Mouse (Mus musculus) midbrain, embryonic 10.5 days (tissue): ENCODE results near the gene Gm11214. TPM values are rescaled to one million over a fixed set of nuclear protein-coding genes. Genes with fewer than 3 reads are reported as not detected.

Experiments
- DNase-seq: peaks from one replicate; pipeline ENCODE4 v3.0.0-alpha.2; 2017; ENCODE audit warnings: low spot score
- H3K27ac ChIP-seq: fragments of 300-500 bp; sonication (generic); replicated peaks from 2 replicates; pipeline ENCODE4 v1.5.1; 2016; ENCODE audit warnings: mild to moderate bottlenecking
- H3K27me3 ChIP-seq: fragments of 300-500 bp; sonication (generic); 2 replicates; pipeline ENCODE4 v1.6.1; 2016; ENCODE audit warnings: low read depth, mild to moderate bottlenecking; ENCODE audit not compliant: poor library complexity, severe bottlenecking
- H3K36me3 ChIP-seq: fragments of 300-500 bp; sonication (generic); 2 replicates; pipeline ENCODE4 v1.6.1; 2016; ENCODE audit warnings: mild to moderate bottlenecking, moderate library complexity
- H3K4me1 ChIP-seq: fragments of 300-500 bp; sonication (generic); 2 replicates; pipeline ENCODE4 v1.6.1; 2016
- H3K4me3 ChIP-seq: fragments of 300-500 bp; sonication (generic); 2 replicates; pipeline ENCODE4 v1.5.1; 2016; ENCODE audit warnings: mild to moderate bottlenecking, moderate library complexity
- H3K9me3 ChIP-seq: fragments of 300-500 bp; sonication (generic); replicated peaks from 2 replicates; pipeline ENCODE4 v1.6.1; 2016; ENCODE audit warnings: mild to moderate bottlenecking
- WGBS: fragments of 180-500 bp; shearing (Covaris S2); methylation state at CpG from one replicate; pipeline ENCODE4 v1.1.7; 2016; 5-methylcytosine and 5-hydroxymethylcytosine counted together
- polyA plus RNA-seq: library from polyadenylated mRNA; unstranded; fragments of >200 nt; fragmentation: Nextera tagmentation; extraction: Ambion mirVana; gene quantifications from 2 replicates; pipeline ENCODE4 v1.2.1, GENCODE M21; 2016

The Gm11214 gene
- polyA plus RNA-seq = not detected in 2 replicates

GRCm38 (mm10) chr4:63663279-63663678, at the start of gene Gm11214:
Gm11214 (minus strand) TSS chr4:63663379.
- no peak within 1 kb of the TSS for H3K4me3 ChIP-seq
- no peak within 1 kb of the TSS for H3K27ac ChIP-seq
- WGBS = 85% methylated on average over 6 of the region's 6 CpGs
- H3K4me1 ChIP-seq = peaks cover 6% of the 10 kb centered on the region; the same call in 1 of the 2 replicates
- peak; percentile 16 for DNase-seq
- H3K36me3 ChIP-seq = no peaks in the 10 kb centered on the region
- H3K9me3 ChIP-seq = no peaks in the 10 kb centered on the region
- peaks cover 4% of the 10 kb centered on the region; the same call in 1 of the 2 replicates for H3K27me3 ChIP-seq

DNA sequence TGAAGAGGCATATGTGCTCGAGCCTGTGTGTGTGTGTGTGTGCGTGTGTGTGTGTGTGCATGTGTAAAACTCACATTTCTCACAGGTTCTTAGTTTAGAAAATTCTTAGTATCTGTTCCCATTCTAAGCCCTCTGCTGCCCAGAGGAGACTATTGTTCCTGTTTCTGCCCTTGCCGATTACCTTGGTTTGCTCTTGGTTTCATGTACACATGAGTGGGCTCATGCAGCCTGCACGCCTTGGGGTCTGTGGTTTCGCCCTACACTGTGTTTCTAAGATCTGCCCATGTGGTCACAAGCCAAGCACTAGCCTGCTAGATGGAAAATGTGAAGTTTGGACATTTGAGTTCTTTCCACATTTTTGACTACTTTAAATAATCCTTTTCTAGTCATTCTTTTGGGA, 48.7 kb upstream of the Gm11214 start:
- H3K9me3 ChIP-seq = no peaks in the 10 kb centered on the region
- no peak for DNase-seq
- no peaks in the 10 kb centered on the region for H3K4me1 ChIP-seq
- H3K36me3 ChIP-seq = no peaks in the 10 kb centered on the region
- H3K27ac ChIP-seq = no peak overlapping the region
- H3K27me3 ChIP-seq = no peaks in the 10 kb centered on the region
- no peak overlapping the region for H3K4me3 ChIP-seq
- 96% methylated on average over 5 of the region's 5 CpGs for WGBS

- no peak overlapping the region for H3K27ac ChIP-seq
- H3K4me3 ChIP-seq = no peak overlapping the region
- no peaks in the 10 kb centered on the region for H3K36me3 ChIP-seq
- DNase-seq = no peak
- no peaks in the 10 kb centered on the region for H3K9me3 ChIP-seq
- WGBS = 71% methylated on average over 8 of the region's 8 CpGs
- no peaks in the 10 kb centered on the region for H3K27me3 ChIP-seq
- no peaks in the 10 kb centered on the region for H3K4me1 ChIP-seq
These were observed 47.4 kb upstream of the Gm11214 start for GRCm38 (mm10) chr4:63710431-63711220.

DNA sequence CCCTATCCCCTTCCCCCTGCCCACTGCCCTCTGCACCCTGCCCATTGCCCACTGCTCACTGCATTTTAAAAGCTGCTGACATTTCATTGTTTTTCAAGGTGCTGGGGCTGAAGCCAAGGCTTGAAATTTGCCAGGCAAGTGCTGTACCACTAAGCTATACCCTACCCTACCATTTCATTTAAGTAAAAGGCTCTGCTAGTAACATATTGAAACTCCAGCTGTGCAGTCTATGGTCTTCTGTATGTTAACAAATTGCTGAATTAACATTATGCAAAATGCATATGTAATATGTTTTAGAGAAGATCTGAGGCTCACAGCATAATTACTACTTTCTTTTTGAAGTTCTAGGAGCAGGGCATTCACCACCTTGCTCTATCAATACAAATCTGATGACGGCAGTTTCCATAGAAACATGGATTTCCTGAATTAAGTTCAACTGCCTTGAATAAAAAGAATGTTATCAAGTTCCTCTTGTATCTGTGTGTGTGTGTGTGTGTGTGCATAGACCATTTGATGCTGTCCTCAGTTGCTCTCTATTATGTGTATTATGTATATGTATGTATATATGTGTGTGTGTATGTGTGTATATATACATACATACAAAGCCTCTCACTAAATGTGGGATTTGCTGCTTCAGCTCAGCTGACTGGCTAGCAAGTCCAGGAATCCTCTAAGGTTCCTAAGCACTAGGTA, 43.2 kb upstream of the Gm11214 start:
- no peaks in the 10 kb centered on the region for H3K4me1 ChIP-seq
- no peaks in the 10 kb centered on the region for H3K27me3 ChIP-seq
- no peak overlapping the region for H3K27ac ChIP-seq
- no peak for DNase-seq
- H3K4me3 ChIP-seq = no peak overlapping the region
- H3K9me3 ChIP-seq = no peaks in the 10 kb centered on the region
- no peaks in the 10 kb centered on the region for H3K36me3 ChIP-seq
- 83% methylated on average over 1 of the region's 1 CpGs for WGBS

DNA sequence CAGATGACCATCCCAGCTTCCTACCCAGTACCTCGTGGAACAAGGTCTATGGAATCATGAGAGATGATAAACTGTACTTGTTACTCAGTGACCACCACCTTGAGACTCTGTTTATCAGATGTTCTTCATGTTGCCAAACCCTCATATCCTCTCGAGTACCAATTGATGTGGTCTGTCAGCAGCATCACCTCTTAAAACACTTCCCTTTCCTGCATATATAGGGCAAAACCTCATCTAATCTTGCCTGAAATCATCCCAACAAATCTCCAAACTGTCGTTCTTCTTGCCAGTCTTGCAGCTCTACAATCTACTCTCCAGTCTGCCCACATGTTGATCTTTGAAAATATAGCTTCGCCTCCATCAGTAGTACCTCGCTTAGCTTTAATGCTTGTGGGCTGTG, 41.1 kb upstream of the Gm11214 start:
- no peaks in the 10 kb centered on the region for H3K36me3 ChIP-seq
- no peak overlapping the region for H3K4me3 ChIP-seq
- 83% methylated on average over 5 of the region's 5 CpGs for WGBS
- H3K4me1 ChIP-seq = no peaks in the 10 kb centered on the region
- no peak overlapping the region for H3K27ac ChIP-seq
- H3K27me3 ChIP-seq = no peaks in the 10 kb centered on the region
- no peaks in the 10 kb centered on the region for H3K9me3 ChIP-seq
- no peak for DNase-seq

DNA sequence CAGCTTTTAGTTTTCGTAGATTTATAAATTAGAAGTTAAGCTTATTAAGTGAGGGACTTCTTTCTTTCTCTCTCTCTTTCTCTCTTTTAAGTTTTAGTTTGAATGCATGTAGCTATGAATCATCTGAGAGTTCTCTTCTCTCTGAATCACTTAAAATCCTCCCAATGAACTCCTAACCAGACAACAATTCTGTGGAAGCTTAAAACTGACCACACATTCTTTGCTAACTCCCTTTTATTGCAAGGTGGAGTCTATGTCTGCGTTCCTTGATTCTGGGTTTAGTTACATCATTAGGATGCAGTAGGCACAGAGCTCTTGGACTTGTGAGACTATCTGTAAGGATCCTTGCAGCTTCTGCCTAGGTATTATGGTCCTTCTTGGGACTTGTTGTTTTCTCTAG, 40.5 kb upstream of the Gm11214 start:
- H3K27me3 ChIP-seq = no peaks in the 10 kb centered on the region
- DNase-seq = no peak
- H3K4me3 ChIP-seq = no peak overlapping the region
- no peaks in the 10 kb centered on the region for H3K4me1 ChIP-seq
- no peak overlapping the region for H3K27ac ChIP-seq
- WGBS = 92% methylated on average over 2 of the region's 2 CpGs
- no peaks in the 10 kb centered on the region for H3K9me3 ChIP-seq
- no peaks in the 10 kb centered on the region for H3K36me3 ChIP-seq

DNA sequence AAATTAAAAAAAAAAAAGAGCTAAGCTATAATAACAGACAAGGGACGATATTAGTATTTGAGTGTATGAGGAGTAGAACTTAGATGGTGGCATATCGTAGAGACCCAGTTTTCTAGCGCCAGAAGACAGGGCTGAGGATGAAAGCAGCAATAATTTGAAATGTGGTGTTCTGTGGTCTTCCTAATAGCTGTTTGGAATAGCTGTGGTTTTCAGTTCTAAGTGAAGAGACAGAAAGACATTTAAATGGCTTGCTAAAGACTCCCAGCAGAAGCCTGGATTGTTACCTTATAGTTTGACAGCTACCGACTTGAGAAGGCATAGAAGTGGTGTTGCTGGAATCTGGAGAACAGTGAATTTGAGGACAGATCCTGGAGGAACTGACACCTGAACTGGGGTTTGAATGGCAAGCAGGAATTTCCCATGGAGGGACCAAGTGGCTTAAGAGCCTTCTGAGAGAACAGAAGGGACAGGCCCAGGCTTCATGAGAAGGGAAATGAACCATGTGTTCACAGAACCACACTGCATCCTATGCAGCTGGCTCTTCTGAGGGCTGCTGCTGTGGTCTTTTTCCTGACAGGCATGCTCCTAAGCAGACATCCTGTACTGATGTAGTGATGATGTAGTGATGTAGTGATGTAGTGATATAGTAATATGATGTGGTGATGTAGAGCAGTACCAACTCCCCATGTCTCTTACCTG, 39.0 kb upstream of the Gm11214 start:
- no peak for DNase-seq
- Histone ChIP-seq H3K27me3 (no peaks in the 10 kb centered on the region), H3K36me3 (no peaks in the 10 kb centered on the region), H3K27ac (no peak overlapping the region), H3K4me3 (no peak overlapping the region), H3K4me1 (no peaks in the 10 kb centered on the region), H3K9me3 (no peaks in the 10 kb centered on the region)
- 92% methylated on average over 4 of the region's 4 CpGs for WGBS

DNA sequence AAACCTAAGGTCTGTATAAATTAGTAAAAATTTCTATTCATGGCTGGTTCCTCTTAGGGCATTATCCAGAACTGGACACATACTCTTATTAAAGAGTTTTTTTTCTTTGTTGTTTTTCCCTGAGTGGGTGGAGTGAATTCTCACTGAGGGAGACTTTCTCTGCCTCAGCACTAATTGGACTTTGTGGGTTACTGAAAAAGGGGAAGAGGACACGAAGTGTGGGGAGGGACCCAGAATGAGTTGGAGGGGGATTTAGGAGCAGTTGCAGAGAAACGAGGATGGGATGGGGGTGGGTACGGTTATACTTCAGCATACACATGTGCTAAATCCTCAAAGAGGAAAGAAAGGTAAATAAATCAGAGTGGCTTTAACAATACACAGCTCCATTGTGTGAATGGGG, 36.6 kb upstream of the Gm11214 start:
- WGBS = 74% methylated on average over 3 of the region's 3 CpGs
- Histone ChIP-seq H3K36me3 (no peaks in the 10 kb centered on the region), H3K9me3 (no peaks in the 10 kb centered on the region), H3K4me3 (no peak overlapping the region), H3K27me3 (no peaks in the 10 kb centered on the region), H3K27ac (no peak overlapping the region), H3K4me1 (no peaks in the 10 kb centered on the region)
- DNase-seq = no peak

- H3K36me3 ChIP-seq = no peaks in the 10 kb centered on the region
- no peaks in the 10 kb centered on the region for H3K4me1 ChIP-seq
- H3K27me3 ChIP-seq = no peaks in the 10 kb centered on the region
- H3K4me3 ChIP-seq = no peak overlapping the region
- no peaks in the 10 kb centered on the region for H3K9me3 ChIP-seq
- WGBS = 92% methylated on average over 4 of the region's 4 CpGs
- H3K27ac ChIP-seq = no peak overlapping the region
- no peak for DNase-seq
These were observed 33.7 kb upstream of the Gm11214 start for GRCm38 (mm10) chr4:63696921-63697320.

DNA sequence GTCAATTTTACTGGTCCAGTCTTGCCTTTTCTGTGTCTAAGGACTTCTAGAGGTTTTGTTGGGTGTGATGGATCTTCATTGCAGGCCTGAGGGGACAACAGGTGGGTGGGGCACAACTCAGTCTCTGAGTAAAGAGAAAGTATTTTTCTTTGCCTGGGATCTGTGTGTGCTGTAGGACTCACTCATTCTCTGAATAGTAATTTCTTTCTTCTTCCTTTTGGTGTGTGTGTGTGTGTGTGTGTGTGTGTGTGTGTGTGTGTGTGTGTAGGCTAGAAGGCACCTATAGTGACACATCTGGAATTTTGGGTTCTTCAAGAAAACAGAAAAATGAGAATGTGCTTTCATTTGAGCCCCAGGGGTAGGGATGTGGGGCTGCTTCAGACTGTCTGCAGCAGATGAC, 29.2 kb upstream of the Gm11214 start:
- H3K27me3 ChIP-seq = no peaks in the 10 kb centered on the region
- H3K36me3 ChIP-seq = no peaks in the 10 kb centered on the region
- H3K27ac ChIP-seq = no peak overlapping the region
- no peak for DNase-seq
- H3K4me1 ChIP-seq = no peaks in the 10 kb centered on the region; the same call in 1 of the 2 replicates
- H3K4me3 ChIP-seq = no peak overlapping the region
- no peaks in the 10 kb centered on the region for H3K9me3 ChIP-seq

GRCm38 (mm10) chr4:63687429-63687828, 24.2 kb upstream of the Gm11214 start:
- Histone ChIP-seq H3K4me1 (no peaks in the 10 kb centered on the region; the same call in 1 of the 2 replicates), H3K27ac (no peak overlapping the region), H3K36me3 (no peaks in the 10 kb centered on the region), H3K9me3 (no peaks in the 10 kb centered on the region), H3K27me3 (no peaks in the 10 kb centered on the region), H3K4me3 (no peak overlapping the region)
- no peak for DNase-seq
- WGBS = 73% methylated on average over 8 of the region's 8 CpGs

GRCm38 (mm10) chr4:63686157-63686556, 23.0 kb upstream of the Gm11214 start:
- H3K27ac ChIP-seq = no peak overlapping the region
- H3K9me3 ChIP-seq = no peaks in the 10 kb centered on the region
- H3K36me3 ChIP-seq = no peaks in the 10 kb centered on the region
- no peaks in the 10 kb centered on the region for H3K27me3 ChIP-seq
- H3K4me1 ChIP-seq = no peaks in the 10 kb centered on the region; the same call in 1 of the 2 replicates
- no peak overlapping the region for H3K4me3 ChIP-seq
- no peak for DNase-seq

DNA sequence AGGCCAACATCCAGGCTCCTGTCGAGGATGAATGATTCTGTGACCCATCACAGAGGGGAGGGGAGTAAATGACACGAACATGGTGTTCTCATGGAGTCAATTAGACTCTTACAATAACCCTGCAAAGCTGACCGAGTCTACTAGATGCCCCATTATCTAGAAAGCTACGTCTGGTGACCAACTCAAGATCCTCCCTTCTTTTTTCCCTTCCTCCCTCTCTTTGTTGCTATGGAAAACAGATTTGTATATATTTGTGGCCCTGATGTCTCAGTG, 22.0 kb upstream of the Gm11214 start:
- no peak for DNase-seq
- no peak overlapping the region for H3K4me3 ChIP-seq
- H3K4me1 ChIP-seq = no peaks in the 10 kb centered on the region; the same call in 1 of the 2 replicates
- H3K9me3 ChIP-seq = no peaks in the 10 kb centered on the region
- whole genome bisulfite sequencing = 75% methylated on average over 4 of the region's 4 CpGs
- H3K36me3 ChIP-seq = no peaks in the 10 kb centered on the region
- no peak overlapping the region for H3K27ac ChIP-seq
- no peaks in the 10 kb centered on the region for H3K27me3 ChIP-seq
